Mouse (Mus musculus) regulatory T cell (primary cell): ENCODE measurements at regions not wholly inside any gene's neighbourhood (a gene's known extent, or its start where the extent isn't known, plus 50 kb on each side); places are given as distances from the start of the nearest gene placed in this dataset.

Source experiments
- in situ Hi-C: fragments of 300-600 bp; cut with MboI, MseI; formaldehyde crosslinking; loops from one replicate; pipeline ENCODE4 v1.15.1; 2025; ENCODE audit warnings: high pct_unique_total_duplicates

DNA sequence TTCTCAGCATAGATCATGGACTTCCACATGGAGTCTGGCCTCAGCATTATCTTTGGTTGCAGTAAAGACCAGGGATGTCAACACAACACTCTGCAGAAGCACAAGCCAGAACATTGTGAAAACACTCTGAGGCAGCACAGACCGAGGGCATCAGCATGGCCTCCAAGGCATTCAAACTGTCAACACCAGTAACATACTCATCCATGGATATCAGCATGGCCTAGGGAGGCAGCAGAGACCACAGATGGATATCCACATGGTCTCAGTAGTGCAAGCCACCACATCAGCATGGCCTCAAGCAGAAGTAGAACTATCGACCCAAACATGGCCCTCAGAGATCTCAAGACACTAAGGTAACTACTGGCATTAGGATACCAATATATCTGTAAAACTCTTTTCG is 935.8 kb downstream of the Slitrk1 start:
- in situ Hi-C loops, result no loop called here

DNA sequence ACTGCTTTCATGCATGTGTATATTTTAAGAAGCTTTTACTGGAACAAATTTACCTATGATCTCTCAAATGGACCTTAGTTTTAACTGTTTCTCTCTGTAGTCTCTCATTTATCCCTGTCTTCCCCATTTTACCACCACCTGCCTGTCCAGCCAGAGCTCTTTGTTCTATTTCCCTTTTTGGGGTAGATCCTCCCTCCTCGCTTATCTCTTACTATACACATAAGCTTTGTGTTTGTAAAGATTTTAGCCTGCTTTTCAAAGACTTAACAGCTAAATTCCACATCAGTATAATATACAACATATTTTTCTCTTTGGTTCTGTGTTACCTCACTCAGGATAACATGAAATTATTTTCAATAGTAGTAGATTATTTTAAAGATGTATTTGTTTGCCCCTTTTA is 961.9 kb downstream of the Slitrk1 start:
- in situ Hi-C loops, result no loop called here

DNA sequence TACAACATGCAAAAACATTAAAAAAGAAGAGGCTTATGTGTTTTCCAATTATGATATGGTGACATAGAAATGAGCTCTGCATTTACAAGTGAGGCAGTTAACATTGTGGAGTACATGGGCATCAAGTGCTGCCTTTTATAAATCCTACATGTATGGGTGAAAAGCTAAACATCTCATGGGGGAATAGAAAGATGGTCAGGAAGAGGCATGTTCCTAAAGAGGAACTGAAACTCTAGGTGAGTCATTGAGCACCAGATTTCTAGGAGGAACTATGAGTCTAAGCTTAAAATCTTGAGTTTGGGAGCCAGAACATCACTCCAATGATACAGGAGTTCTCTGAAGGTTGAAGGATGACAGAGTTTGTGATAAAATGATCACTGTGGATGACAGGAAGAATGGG is 1010.2 kb downstream of the Slitrk1 start:
- in situ Hi-C loops, result no loop called here

DNA sequence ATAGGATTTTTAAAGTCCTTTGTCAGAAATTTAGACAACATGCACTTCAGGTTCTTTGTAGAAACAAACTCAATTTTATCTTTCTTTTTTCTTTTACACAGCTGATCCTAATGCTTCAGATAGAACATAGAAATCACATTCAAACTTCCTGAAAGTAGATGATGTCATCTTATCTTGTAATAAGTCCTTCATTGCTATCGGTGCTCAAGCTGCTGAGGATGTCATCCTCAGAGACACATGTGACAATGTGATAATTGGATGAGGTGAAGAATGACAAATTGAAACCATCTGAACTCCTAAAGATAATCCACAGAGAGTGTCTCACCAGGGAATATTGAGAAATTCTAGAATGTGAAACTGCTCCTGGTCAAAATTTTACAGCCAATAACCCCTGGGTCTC is 1012.1 kb downstream of the Slitrk1 start:
- in situ Hi-C loops, result no loop called here

DNA sequence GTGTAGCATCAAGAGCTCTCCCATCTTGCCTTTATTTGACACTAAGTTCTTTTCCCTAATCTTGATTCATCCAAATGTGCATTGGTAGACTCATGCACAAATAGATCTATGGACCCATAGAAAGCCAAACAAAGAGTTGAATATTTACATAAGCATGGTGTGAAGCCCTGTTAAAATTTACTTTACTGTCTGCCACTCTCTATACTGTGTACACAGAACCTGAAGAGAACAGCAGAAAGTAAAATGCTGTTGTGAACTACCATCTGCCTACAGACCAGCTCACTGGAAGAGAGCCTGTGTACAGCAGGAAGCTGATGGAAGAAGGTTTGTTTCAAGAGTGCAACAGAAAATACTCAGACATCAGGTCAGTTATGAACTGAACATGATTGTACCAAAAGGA is 1053.1 kb downstream of the Slitrk1 start:
- in situ Hi-C loops, result no loop called here

DNA sequence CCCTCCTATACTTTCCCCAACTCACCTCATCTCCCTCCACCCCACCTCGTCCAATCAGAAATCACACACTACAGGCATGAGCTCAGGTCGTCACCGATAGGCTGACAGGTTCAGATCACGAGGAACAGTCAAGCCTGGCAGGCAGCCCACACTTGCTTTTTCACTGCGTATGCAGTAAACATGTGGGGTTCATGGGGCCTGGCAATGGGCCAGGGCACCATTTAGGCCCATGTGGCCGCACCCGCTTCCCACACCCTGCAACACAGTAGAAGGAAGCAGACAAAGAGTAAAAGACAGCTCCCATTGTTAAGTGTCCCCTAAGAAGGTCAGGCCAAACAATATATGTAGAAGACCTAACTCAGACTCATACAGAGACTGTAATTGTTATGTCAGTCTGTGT is 1064.3 kb downstream of the Slitrk1 start:
- in situ Hi-C loops, result loop anchor here (25.0 kb wide), 1 partner anchor 837 kb away; no protein-coding TSS in a partner anchor

DNA sequence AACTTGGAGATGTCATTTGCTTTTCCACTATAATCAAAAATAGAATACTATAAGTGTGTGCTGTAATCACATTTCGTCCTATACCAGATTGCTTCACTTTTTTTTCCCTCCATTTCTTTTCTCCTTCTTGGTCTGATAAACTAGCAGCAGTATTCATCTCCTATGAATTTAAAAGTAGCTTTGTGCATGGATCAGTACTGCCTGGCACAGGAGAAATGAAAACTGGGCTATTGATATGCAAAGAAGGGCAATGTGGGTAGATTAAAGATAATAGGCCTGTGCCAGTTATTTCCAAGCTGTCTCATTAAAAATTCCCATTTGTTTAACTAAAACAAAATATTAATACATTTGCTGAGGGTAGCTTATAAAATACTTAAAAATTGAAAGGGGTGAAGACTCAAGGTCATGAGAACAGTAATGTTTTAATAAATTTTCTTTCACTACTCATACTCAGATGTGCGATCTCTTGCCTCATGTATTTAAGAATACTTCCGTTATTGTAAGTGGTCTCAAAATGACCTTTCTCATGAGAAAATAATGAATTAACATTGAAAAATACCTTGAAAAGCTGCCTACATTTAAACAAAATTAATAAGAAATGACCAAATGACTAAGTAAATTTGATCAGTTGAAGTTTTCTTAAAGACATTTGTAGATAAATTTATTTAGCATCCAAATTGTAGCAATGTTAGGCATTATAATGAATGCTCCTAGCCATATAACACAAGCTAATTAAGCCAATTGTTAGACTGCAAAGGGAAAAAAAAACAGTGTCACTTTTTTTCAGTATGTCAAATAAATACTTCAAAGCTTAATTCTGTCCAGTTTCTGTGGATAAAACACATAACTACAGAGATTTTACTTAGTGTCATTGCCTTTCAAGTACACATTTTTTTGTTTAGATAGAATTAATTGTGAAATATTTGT is 1068.4 kb downstream of the Slitrk1 start:
- in situ Hi-C loops, result loop anchor here (25.0 kb wide), 1 partner anchor 833 kb away; no protein-coding TSS in a partner anchor

DNA sequence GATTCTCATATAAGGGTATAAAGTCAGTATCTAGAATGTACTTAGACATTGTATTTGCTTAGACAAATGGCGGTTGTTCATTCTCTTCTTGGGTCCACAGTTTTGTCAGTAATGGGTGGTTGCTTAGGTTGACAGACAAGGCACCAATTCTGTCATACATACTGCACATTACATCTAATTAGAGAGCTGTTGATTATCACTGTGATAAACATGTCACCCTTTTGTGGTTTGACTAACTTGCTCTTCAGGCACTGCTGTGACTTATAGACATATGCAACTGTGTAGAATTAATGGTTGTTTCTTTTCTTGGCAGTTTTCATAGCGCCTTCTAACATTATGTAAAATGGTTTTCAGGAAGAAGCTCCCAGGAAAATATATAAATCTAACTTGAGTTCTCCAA is 1069.4 kb downstream of the Slitrk1 start:
- in situ Hi-C loops, result loop anchor here (25.0 kb wide), 1 partner anchor 832 kb away; no protein-coding TSS in a partner anchor

DNA sequence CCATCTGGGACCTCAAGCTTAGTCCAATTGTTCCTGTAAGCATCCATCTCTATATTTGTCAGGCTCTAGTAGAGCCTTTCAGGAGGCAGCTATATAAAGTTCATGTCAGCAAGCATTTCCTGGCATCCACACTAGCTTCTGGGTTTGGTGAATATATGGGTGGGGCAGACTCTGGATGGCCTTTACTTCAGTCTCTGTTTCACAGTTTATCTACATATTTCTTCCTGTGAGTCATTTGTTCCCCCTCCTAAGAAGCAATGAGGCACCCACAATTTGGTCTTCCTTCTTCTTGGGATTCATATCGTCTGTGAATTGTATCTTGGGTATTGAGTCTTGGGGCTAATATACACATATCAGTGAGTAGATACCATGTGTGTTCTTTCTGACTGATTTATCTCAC is 1081.0 kb downstream of the Slitrk1 start:
- in situ Hi-C loops, result loop anchor here (25.0 kb wide), 1 partner anchor 821 kb away; no protein-coding TSS in a partner anchor

DNA sequence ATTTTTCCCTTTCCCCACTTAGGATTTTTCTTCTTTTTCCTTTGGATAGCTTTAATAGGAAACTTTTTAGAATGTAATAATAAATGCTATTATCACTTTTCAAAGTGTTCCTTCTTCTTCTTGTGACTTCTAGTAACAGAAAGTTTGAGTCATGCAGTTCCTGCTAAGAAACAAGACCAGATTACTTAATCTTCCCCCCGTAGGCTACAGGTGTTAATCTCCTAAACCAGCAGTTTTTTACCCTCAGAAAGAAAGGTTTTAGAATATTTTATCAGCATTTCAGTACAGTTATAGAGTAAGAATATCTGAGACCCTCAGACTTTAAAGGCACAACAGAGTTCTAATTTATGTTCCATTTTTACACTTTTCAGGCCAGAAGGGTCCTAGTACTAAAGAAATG is 1128.7 kb downstream of the Slitrk1 start:
- in situ Hi-C loops, result no loop called here
